Mouse (Mus musculus) kidney, adult 18-20 months (tissue): ENCODE data around the gene Mpzl3.
A peak's percentile ranks its signal among the peaks of the same experiment; 100 is the strongest.
"Not testable (repeated sequence)": the region's sequence is repeated elsewhere in the genome, so short reads cannot be mapped to it uniquely, and the experiment has no call there.

Source experiments
- DNase-seq: peaks from one replicate; pipeline ENCODE4 v3.0.0; 2021

Mpzl3 gene

DNA sequence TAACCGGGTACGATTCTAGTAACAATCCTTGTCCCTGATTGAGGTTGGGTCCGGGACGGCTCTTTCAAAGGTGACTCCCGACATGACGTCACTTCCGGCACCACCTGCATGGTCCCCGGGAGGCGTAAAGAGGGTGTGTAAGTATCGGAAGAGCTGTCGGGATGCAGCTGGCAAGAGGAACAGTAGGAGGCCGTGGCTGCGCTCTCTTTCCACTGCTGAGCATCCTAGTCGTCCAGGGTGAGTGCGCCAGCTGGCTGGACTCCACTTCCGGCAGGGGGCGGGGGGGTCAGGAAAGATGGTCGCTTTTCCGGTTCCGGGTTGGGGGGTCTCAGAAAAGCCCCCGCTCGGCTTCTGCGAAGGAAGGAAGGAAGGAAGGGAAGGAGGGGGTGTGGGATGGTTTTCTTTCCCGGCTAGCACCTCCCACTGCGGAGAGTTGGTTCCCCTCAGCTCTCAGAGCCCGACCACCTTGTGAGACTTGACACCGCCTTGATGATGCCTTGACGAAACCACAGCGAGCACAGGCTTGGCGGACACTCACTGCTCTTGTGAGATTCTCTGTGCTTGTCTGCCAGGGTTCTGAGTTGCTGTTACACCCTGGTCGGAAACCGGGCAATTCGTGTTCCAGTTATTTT, at the start of gene Mpzl3:
Mpzl3 (plus strand) TSS at position 105 of the 632 bp plus-strand sequence.
- peak; percentile 90 for DNase-seq

DNA sequence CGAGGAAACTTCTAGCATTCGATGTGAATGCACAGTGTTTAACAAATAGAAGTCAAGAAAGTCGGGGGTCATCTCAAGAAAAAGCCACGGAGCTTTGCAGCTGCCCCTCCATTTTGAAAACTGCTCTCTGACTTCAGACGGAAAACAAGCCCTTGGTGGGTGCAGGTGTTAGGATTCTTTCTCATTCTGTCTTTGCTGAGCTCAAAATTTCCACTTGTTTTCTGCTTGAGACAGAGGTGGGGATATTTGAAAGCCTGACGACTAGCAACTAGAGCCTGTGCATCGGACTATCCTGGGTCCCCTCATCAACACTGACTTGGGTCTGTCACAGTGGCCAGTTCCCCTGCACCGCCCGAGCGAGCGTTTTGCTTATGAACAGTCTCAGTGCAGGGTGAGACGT, 47.6 kb upstream of the Mpzl3 start:
- no peak for DNase-seq

DNA sequence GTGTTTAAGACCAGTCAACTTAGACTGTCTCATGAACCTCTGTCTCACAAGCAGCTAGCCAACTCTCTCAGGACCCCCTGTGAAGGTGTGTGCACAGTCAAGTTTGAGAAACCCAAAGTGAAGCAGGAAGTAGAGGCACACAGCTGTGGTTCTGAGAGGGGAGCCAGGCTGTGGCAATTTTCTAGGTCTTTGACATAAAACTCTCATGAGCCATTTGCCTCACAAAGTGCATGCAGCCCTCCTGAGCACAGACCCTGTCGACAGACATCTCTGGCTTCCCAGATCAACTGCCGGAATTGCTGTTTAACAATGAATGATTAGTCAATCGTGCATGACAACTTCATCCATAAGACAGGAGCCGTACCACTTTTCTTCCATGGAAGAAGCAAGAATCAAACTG, 46.6 kb upstream of the Mpzl3 start:
- no peak for DNase-seq

DNA sequence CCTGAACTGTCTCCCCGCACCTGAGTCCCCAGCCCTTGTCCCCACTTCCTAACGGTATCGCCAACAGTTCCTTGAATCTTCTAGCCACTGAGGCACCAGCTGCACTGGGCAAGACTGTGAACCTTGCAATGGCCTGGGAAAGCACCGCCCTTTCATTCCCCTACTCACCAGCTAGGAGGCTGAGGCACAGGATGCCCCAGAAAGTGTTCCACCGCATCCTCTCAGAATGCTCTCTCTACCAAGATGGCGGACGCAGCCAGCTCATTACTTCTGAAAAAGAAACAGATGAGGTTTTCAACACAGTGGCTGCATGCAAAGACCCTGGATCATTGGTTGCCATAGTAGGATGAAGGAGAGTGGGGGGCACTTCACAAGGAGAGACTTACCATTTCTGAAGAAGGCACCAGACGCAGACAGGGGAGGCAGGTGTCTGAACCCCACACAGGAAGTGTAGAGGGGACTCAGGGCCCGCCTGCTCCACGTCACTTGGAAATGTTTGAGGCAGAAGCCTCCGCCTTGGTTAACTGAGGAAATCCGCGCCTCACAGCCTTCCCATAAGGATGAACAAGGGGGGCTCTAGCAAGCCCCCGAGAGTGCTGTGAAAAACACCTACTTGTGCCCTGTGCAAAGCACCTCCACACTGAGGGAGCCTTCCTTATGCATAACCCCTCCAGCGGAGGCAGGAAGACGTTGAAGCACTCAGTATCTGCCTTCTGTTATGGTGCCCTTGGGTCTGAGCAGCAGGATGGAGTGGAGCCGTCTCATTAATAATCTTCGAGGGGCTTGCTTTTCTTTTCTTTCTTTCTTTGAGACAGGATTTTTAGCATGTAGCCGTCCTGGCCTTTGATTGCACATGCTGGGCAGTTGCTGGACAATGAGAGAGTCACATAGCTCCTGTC, 45.6 kb upstream of the Mpzl3 start, which contains the start of gene Cd3e:
Cd3e (minus strand) TSS at position 448 of the 899 bp plus-strand sequence.
- DNase-seq, result no peak

DNA sequence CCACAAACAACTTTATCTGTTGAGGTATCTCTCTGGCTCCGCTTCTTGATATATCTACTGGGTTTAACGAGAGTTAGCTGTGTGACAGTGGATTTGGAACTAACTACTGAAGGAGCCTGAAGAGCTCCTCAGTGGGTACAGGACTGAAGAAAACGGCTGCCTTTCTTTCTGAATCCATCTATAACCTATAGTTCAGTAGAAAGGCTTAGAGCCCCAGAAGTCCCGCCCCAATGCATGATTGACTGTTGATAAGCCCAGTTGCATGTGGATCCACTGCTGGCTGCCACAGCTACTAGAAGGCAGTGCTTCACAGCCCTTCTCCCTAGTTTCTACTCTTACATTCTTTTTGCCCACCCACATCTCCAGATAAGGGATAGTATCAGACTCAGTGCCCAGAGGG, 44.5 kb upstream of the Mpzl3 start:
- DNase-seq, result no peak

DNA sequence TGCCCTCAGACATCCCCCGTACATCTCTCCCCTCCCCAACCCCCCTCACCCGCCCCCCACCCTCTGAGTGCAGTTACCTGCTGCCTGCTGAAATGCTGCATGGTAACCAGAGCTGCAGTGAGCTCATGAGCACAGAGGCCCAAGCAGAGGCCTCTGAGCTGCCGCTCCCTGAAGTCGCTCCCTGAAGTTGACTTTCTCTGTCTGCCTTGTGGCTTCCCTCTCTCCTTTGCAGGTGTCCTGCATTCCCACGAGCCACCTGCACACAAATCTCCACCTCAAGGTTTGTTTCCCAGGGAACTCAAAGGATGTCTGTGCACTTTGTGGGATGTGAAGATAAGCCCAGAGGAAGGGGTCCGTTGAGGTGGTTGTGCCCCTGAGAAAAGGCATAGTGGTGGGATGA, 43.7 kb upstream of the Mpzl3 start:
- DNase-seq, result no peak

DNA sequence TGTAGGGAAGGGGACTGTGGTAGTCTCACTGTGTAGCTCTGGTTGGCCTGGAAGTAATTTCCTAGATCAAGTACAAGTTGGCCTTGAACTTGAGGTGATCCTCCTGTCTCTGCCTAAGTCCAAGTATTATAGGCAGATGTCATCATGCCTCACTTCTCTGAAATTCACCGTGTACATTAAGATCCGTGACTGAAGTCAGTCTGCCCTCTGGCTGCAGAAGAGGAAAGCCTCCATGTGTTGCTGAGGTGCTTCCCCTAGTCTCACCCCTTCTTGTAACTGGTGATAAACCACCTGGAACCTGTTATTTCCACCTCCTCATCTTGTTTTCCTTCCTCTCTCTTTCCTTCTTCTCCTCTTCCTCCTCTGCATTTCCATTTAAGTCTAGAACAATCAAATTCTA, 40.1 kb upstream of the Mpzl3 start:
- DNase-seq, result no peak

DNA sequence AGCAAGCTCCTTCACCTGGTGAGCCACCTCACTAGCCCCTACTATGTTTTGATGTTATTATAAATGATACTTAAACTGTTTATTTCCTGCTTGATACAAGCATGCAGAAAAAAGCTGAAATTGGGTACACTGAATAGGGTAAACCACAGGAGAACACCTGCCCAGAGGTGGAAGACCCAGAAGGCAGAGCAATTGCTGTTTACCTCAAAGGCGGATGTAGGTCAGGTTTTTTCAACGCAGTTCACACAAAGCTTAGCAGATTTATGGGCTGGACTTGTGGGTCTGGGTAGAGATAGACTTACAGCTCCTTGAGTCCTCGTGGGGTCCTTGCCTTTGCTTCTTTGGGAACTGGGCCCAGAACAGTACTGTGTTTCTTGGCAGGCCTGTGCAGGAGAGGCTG, 39.1 kb upstream of the Mpzl3 start:
- DNase-seq, result no peak

DNA sequence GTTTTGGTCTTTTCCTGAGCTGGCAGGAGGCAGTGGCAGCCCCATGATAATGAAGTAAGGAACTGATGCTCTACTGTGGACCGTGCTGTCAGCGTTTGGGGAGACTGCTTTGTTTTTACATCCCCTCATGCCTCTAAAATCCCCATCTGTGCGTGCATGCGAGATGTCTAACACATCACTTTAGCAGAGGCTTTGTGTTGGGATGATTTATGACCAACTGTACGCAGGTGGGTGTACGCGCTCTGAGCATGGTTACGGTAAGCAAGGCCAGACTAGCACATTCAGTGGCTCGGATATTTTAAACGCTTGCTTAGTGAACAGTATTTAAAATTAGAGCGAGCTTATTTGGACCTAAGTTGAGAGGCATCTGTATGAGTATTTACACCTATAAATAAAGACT, 37.0 kb upstream of the Mpzl3 start:
- no peak for DNase-seq

DNA sequence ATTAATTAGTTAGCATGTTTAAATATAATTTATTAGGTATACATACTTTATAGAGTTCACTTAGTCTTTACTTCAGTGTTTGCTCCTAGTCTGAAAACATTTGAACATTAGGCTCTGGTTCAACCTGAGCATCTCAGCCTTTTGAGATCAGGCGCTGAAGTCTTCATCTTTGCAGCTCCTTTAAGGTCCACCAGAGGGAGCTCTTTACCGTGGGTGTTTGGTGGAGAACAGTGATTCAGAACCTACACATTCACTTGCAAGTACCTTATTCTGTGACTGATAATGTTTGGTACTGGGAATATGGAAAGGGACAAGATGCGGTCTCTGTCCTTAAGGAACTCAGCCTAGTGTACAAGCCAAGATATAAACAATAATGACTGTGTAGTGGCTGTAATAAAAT, 32.2 kb upstream of the Mpzl3 start:
- peak; percentile 48 for DNase-seq

DNA sequence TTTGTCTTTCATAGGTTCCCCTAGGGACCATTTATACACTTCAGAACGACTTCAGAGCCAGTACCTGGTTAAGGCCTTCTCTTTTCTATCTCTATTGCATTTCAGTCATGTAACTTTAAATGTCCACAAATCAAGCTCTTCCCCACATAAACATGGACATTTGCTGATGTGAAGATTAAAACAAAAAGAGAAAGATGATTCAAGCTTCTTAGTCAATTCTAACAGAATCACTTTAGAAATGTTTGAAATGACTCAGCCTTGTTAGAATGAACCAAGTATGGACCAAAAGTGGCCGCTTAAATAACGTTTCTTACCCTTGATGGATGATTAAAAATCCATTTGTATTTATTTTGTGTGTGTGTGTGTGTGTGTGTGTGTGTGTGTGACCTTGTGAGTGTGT, 31.3 kb upstream of the Mpzl3 start:
- no peak for DNase-seq

DNA sequence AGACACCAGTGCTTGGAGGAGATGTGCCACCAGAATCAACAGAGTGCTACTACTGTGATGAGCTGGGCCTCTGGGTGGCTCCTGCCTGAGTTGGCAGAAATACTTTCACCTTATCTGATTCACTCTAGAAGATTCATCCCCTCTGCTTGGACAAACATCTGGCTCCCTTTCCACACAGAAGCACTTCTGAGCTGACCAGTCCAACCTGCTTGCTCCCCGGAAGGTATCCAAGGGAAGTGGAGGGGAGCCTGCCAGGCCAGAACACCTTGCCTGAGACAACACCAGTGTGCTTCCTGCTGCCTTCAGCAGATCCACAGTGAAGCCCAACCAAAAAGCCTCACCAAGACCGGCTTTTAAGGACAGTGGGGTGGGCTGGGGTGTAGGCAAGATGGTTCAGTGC, 30.8 kb upstream of the Mpzl3 start:
- DNase-seq, result no peak

DNA sequence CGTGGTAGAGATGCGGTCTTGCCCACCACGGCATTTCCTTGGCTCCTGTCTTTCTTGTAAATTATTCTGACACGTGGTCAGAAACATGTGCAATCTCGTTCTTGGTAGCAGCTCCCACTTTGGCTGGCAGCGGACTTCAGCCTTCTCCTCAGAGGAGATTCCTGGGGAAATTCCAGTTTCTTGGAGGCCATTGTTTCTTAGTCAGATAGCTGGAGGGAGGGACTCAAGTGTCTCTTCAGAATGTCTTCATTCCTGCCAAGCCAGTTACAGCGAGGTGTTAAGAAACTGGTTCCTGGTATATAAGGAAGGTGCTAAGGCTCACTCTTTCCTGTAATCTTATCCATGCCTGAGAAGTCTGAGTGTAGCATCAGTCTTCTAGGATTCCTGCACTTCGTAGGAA, 27.6 kb upstream of the Mpzl3 start:
- no peak for DNase-seq

DNA sequence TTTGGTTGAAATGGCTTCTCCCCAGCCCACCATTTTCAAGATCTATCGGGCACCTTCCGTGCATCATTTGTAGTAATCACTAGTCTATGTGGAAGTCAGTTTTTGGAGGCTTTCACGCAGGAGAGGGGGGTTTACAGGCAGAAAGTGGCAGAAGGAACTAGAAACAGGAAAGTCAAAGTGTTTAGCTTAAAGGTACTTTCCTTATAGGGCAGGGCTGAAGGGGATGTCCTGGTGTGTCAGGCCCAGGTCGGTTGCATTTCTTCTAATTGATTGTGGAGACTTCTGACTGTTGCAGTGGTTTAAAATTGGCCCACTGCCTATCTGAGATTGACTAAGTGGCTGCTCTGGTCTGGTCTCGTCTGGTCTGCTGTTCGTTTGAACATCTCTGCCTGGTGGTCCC, 24.6 kb upstream of the Mpzl3 start:
- DNase-seq, result no peak

DNA sequence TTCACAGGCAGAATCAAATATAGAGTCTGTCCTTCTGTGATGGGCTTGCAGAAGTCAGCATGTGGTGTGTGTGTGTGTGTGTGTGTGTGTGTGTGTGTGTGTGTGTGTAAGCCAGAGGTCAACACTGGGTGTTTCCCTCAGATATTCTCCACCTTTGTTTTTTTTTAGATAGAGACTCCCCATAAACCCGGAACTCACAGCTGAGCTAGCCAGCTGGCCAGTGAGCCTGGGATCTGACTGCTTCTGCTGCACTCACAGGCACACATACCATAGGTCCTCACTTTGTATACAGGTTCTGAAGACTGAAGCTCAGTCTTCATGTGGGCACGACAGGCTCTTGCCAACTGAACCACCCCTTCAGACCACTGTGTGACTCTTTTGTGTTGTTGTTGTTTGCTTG, 22.7 kb upstream of the Mpzl3 start:
- no peak for DNase-seq

DNA sequence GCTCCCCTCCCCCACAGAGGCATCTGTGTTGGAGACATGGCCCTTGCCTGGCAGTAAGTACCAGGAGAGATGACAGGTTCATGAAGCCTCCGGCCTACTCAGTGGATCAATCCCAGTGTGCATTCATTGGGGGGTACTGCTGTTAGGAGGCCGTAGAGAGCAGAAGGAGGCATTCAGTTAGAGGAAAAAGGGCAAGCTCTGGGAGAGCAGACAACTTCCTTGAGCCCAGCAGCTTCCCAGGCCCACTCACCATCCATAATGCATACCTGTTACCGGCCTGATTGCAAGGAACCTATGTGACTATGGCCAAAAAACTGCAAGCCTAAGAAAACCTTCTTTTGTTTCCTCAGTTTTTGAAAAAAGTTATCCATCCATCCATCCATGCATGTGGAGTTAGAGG, 20.5 kb upstream of the Mpzl3 start:
- no peak for DNase-seq

DNA sequence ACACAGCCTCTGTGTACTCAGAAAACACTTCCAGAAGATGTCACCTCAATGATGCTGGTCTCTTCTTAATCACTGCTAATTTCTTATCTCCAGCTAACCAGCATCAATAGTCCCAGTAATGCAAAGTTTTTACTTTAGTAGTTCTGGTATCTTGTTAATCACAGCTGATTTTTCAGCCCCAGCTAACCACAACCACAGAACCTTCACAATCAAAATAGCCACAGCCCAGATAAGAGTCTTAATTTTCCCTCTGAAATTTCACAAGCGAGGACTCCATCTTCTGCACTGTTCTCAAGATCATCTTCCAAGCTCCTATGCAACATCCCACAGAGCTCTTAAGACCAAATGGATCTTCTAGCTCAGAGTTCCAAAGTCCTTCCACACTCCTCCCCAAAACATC, 17.2 kb upstream of the Mpzl3 start:
- DNase-seq, result not testable (repeated sequence)

DNA sequence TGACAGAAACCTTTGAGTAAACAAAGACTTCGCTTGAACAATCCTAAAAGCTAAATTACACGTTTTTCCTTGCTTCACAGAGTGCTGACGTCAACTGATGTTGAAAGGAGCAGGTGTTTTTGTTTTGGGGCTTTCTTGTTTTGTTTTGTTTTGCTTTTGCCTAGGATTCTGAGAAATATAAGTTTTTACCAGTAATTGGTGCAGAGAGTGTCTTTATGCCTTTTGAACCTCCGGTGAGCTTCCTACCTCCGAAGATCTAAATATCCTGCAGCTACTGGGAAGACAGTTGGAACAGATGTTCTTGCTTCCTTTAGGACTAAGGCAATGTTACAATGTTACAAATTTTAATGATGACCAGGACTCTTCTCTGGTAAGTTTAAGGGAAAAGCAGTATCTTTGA, 15.5 kb upstream of the Mpzl3 start, which contains the start of gene Mpzl2:
Mpzl2 (plus strand) TSS at position 301 of the 400 bp plus-strand sequence.
- DNase-seq, result no peak

DNA sequence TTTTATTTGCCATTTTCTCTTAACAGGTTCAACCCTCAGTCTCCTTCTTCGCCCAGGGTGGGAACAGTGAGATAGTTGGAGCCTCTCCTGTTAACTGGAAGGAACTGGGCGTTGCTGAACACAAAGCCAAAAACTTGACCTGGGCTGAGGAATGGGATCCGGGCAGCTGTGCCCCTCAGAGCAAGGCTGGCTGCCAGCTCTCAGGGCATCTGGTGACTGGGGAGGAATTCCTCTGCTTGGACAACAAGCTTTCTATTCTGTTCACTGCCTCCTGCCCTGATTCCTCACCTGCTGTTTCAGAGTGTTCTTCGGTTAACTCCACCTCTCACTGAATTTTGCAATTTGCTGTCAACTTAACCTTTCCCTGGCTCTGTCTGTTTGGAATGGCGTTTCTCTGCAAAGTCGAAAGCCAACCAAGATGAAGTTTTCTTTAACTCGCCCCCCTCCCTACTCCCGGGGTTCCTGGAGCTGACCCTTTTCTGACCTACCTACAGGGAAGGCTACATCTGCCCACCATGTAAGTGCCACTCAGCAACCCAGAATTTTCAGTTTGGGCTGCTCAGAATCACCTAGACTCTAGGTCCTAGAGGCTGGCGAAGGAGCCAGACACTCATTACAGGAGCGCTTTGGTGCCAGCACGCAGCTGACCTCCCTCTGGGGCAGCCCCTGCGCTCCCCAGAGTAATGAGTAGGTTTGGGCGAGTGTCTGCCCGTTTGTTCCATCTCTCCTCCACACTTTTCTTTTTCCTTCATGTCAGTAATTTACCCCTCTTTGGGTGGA, 14.7 kb upstream of the Mpzl3 start:
- DNase-seq, result peak; percentile 43

DNA sequence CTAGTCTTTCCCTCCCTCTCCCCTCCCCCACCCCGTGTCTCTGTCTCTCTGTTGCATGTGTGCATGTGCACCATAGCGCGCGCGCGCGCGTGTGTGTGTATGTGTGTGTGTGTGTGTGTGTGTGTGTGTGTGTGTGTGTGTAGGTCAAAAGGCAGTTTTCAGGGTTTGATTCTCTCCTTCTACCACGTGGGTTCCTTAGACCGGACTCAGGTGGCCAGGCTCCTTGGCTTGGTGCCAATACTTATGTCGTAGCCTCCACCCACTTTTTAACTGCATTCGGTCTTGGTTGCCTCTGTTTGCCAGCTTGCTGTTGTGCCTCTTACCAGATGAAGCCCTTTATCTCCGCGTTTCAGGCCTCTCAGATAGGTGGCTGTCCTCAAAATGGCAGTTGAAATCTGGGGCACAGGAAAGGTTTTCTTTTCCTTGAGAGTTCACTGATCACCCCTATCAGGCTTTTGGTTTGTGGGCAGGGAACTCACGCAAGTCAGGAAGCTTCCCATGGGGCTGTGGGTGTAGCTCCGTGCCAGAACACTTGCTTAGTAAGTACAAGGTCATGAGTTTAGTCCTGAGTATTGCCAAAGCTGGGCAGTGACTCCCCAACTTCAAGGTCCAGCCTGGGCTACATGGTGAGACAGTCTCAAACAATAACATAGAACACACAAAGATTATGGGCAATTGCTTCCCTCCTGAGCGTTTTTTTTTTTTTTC, 13.7 kb upstream of the Mpzl3 start:
- DNase-seq, result peak; percentile 62

DNA sequence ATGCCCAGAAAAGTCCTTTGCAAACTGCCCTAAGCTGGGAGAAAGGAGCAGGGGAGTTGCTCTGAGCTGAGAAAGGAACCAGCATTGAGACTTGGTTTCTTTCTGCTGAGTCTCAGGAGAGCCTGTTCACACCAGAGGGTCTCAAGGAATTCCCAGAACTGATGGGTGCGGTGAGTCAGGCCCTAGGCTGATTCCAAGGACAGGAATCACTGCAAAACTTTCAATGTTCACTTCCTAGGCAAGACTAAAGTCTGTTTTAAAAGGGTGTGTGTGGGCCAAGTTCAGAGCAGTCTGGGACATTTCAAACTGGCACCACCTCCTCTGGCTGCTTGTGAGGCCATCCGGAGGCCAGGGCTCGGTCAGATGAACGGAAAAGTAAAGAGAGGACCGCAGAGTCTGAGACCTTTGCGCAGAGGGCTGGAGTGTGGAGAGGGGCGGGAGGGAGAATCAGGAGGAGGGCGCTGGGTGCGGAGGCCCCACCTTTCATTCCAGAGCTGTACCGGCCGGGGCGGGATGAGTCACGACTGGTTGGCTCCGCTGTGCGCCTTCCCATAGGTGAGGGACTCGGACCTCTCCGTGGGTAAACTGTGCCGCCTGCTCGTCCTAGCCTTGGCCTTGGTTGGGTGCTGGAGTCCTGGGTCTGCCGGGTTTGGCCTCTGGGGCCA, 12.8 kb upstream of the Mpzl3 start:
- DNase-seq, result peak; percentile 81

DNA sequence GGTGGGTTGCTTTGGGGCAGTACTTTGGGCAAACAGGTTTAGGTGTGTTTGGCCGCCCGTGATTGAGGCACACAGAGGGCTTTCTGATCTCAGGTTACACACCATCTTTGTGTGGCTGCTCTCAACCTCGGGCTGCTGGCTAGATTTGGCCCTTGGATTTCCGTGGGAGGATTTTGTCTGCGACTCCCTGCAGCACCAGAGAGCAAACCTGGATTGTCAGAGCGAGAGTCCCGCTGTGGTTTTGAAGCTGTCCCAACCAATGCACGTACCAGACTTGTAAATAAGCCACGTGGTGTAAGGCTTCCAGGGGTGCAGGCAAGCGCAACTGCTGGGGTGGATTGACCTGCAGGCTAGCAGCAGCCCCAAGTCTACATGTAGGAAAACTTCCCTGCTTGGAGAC, 12.0 kb upstream of the Mpzl3 start:
- DNase-seq, result peak; percentile 61
